Mouse (Mus musculus) stomach, postnatal 0 days (tissue): ENCODE measurements around the gene Cd300lf. TPM values are rescaled to one million over a fixed set of nuclear protein-coding genes. Genes with fewer than 3 reads are reported as not detected.
A peak's percentile ranks its signal among the peaks of the same experiment; 100 is the strongest.

ENCODE experiments used
- ATAC-seq: fragments of 200-750 bp; cut with Nextera tagmentation; 2 replicates; pipeline ENCODE4 v1.8.0; 2017; ENCODE audit not compliant: low FRiP score, low TSS enrichment
- DNase-seq: peaks from one replicate; pipeline ENCODE4 v3.0.0-alpha.2; 2016; ENCODE audit warnings: low spot score
- H3K27ac ChIP-seq: fragments of 300-500 bp; sonication (generic); replicated peaks from 2 replicates; pipeline ENCODE4 v1.5.1; 2014; ENCODE audit warnings: mild to moderate bottlenecking, control low read depth
- H3K27me3 ChIP-seq: fragments of 300-500 bp; sonication (generic); 2 replicates; pipeline ENCODE4 v1.6.1; 2014; ENCODE audit warnings: low read length; ENCODE audit not compliant: control insufficient read depth, insufficient read depth
- H3K36me3 ChIP-seq: fragments of 300-500 bp; sonication (generic); 2 replicates; pipeline ENCODE4 v1.6.1; 2014; ENCODE audit warnings: low read length, mixed read lengths; ENCODE audit not compliant: control insufficient read depth, insufficient read depth
- H3K4me1 ChIP-seq: fragments of 300-500 bp; sonication (generic); replicated peaks from 2 replicates; pipeline ENCODE4 v1.6.1; 2014; ENCODE audit warnings: antibody characterized with exemption; ENCODE audit not compliant: control insufficient read depth, insufficient read depth
- H3K4me2 ChIP-seq: fragments of 300-500 bp; sonication (generic); replicated peaks from 2 replicates; pipeline ENCODE4 v1.6.1; 2014; ENCODE audit warnings: low read depth, mild to moderate bottlenecking, control low read depth, moderate library complexity
- H3K4me3 ChIP-seq: fragments of 300-500 bp; sonication (generic); 2 replicates; pipeline ENCODE4 v1.5.1; 2014; ENCODE audit warnings: low read depth, low read length, control low read depth
- H3K9ac ChIP-seq: fragments of 300-500 bp; sonication (generic); 2 replicates; pipeline ENCODE4 v1.6.1; 2014; ENCODE audit warnings: mild to moderate bottlenecking, low read length, control low read depth, mixed read lengths
- H3K9me3 ChIP-seq: fragments of 300-500 bp; sonication (generic); 2 replicates; pipeline ENCODE4 v1.6.1; 2016; ENCODE audit warnings: low read length; ENCODE audit not compliant: control insufficient read depth
- CTCF ChIP-seq: IDR thresholded peaks from 2 replicates; pipeline ENCODE4 v1.5.1; 2016; ENCODE audit warnings: antibody characterized with exemption, low read depth, mild to moderate bottlenecking, moderate library complexity
- EP300 ChIP-seq: optimal IDR thresholded peaks from 2 replicates; pipeline ENCODE3; 2016; ENCODE audit warnings: antibody characterized with exemption
- WGBS: fragments of 180-500 bp; shearing (Covaris S2); extraction: QIAGEN DNeasy Blood & Tissue Kit; methylation state at CpG from one replicate; pipeline ENCODE4 v1.1.7; 2014; 5-methylcytosine and 5-hydroxymethylcytosine counted together
- polyA plus RNA-seq: library from polyadenylated mRNA; unstranded; fragments of >200 nt; fragmentation: Nextera tagmentation; extraction: Ambion mirVana; gene quantifications from 2 replicates; pipeline ENCODE4 v1.2.1, GENCODE M21; 2015

The Cd300lf gene
- polyA plus RNA-seq, 1 experiment from 2014 or later = 0.47 TPM

DNA sequence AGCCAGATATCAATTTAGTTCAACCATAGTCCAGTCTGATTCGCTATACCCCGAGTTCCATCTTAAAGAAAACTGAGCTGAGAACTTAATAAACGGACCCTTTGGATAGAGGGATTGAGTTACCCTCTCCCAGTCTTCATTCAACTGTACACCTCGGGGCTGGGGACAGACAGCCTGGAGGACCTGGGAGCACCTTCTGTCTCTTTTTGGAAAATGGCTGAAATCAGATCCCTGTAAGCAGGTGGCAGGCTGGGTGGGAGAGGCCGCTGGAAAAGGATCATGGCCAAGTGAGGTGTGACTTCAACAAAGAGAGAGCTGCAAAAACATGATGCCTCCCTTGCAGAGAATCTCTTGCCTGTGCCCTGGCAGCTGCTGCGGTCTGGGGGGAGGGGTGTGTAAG, 51.6 kb downstream of the Cd300lf start:
- no peaks in the 10 kb centered on the region for H3K9me3 ChIP-seq
- no peak overlapping the region for H3K4me2 ChIP-seq
- TF ChIP-seq CTCF (no peak), EP300 (no peak)
- H3K9ac ChIP-seq = no peak overlapping the region
- H3K36me3 ChIP-seq = no peaks in the 10 kb centered on the region
- no peak overlapping the region for H3K4me3 ChIP-seq
- WGBS = 70% methylated on average over 6 of the region's 6 CpGs
- no peaks in the 10 kb centered on the region for H3K4me1 ChIP-seq
- H3K27ac ChIP-seq = no peak overlapping the region
- ATAC-seq (no peak), DNase-seq (no peak)
- H3K27me3 ChIP-seq = peaks cover 2% of the 10 kb centered on the region; the same call in 1 of the 2 replicates

GRCm38 (mm10) chr11:115081373-115081772, 52.4 kb downstream of the Cd300lf start:
- Histone ChIP-seq H3K27ac (no peak overlapping the region), H3K4me1 (no peaks in the 10 kb centered on the region), H3K4me3 (no peak overlapping the region), H3K4me2 (no peak overlapping the region), H3K27me3 (peaks cover 2% of the 10 kb centered on the region; the same call in 1 of the 2 replicates), H3K9ac (no peak overlapping the region), H3K36me3 (no peaks in the 10 kb centered on the region), H3K9me3 (no peaks in the 10 kb centered on the region)
- ATAC-seq (no peak), DNase-seq (no peak)
- TF ChIP-seq CTCF (no peak), EP300 (no peak)
- WGBS = 64% methylated on average over 3 of the region's 3 CpGs

GRCm38 (mm10) chr11:115080886-115081285, 52.9 kb downstream of the Cd300lf start:
- Histone ChIP-seq H3K9ac (no peak overlapping the region), H3K27me3 (peaks cover 2% of the 10 kb centered on the region; the same call in 1 of the 2 replicates), H3K4me1 (no peaks in the 10 kb centered on the region), H3K9me3 (no peaks in the 10 kb centered on the region), H3K36me3 (no peaks in the 10 kb centered on the region), H3K27ac (no peak overlapping the region), H3K4me3 (no peak overlapping the region), H3K4me2 (no peak overlapping the region)
- DNase-seq = peak; percentile 49
- WGBS = 32% methylated on average over 13 of the region's 13 CpGs
- TF ChIP-seq EP300 (no peak), CTCF (peak; percentile 90)
- ATAC-seq = peak; percentile 34; the same call in 1 of the 2 replicates

GRCm38 (mm10) chr11:115078680-115079079, 55.1 kb downstream of the Cd300lf start:
- 87% methylated on average over 5 of the region's 5 CpGs for WGBS
- DNase-seq (no peak), ATAC-seq (no peak)
- Histone ChIP-seq H3K9me3 (no peaks in the 10 kb centered on the region), H3K4me3 (no peak overlapping the region), H3K36me3 (no peaks in the 10 kb centered on the region), H3K27me3 (peaks cover 2% of the 10 kb centered on the region; the same call in 1 of the 2 replicates), H3K4me2 (no peak overlapping the region), H3K27ac (no peak overlapping the region), H3K9ac (no peak overlapping the region), H3K4me1 (no peaks in the 10 kb centered on the region)
- TF ChIP-seq CTCF = no peak
- TF ChIP-seq EP300 = no peak

GRCm38 (mm10) chr11:115077436-115077835, 56.4 kb downstream of the Cd300lf start:
- Histone ChIP-seq H3K9me3 (no peaks in the 10 kb centered on the region), H3K4me2 (no peak overlapping the region), H3K4me1 (no peaks in the 10 kb centered on the region), H3K36me3 (no peaks in the 10 kb centered on the region), H3K4me3 (no peak overlapping the region), H3K27ac (no peak overlapping the region), H3K9ac (no peak overlapping the region), H3K27me3 (peaks cover 2% of the 10 kb centered on the region; the same call in 1 of the 2 replicates)
- no peak for TF ChIP-seq CTCF
- TF ChIP-seq EP300 = no peak
- WGBS = 95% methylated on average over 1 of the region's 1 CpGs
- ATAC-seq (no peak), DNase-seq (no peak)

DNA sequence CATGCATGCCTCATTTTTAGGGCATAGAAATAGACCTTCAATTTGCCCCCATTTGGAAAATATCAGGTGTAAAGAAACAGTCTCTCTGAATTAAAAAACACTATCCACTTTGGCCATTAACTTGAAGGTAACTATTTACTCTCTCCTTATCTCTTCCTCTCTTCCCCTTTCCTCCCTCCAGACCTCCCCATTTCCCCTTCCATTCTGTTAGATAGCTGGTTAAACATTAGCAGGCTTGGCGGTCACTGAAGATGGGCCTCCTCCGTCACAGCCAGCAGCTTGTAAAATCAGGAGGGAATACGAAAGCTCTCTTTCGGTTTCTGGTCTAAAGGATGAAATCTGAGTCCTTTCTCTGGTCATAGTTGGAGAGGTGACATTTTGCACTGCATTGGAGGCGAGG, 57.9 kb downstream of the Cd300lf start:
- WGBS = 32% methylated on average over 5 of the region's 5 CpGs
- no peak overlapping the region for H3K9ac ChIP-seq

More for the DNA sequence above, 57.9 kb downstream of the Cd300lf start:
- Histone ChIP-seq H3K27me3 (peaks cover 2% of the 10 kb centered on the region; the same call in 1 of the 2 replicates), H3K27ac (no peak overlapping the region), H3K36me3 (no peaks in the 10 kb centered on the region), H3K4me3 (no peak overlapping the region), H3K9me3 (no peaks in the 10 kb centered on the region), H3K4me1 (no peaks in the 10 kb centered on the region), H3K4me2 (no peak overlapping the region)
- DNase-seq (no peak), ATAC-seq (no peak)
- no peak for TF ChIP-seq CTCF
- no peak for TF ChIP-seq EP300
